Comparison of ENCODE assay signal across 16 mouse cellular contexts in the genomic region with DNA sequence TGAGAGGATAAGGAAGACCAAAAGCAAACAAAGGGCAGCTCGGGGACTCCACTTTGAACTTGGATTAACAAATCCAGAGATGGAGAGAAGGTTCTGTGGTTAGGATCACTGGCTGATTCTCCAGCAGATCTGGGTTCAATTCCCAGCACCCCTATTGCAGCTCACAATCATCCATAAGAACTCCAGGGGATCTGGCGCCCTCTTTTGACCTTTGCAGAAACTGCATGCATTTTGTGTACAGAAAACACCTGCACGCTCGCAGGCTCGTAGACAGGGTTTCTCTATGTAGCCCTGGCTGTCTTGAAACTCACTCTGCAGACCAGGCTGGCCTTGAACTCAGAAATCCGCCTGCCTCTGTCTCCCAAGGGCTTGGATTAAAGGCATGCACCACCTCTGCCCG.
DNase-seq lines count a peak whose midpoint lies in the region; TF ChIP-seq lines count a peak whose summit lies in the region.
"Had no signal": no experiment of that assay in that cellular context is flagged by ENCODE, and none has a peak within 500 bp of the region (broad histone marks: within the 10 kb centered on the region; RNA-seq: fewer than 3 reads in every experiment).

No protein-coding gene starts in this region.

- H3K27me3 ChIP-seq in kidney, adult 2 months (replicated peaks; ENCODE audit: control insufficient read depth, insufficient read depth, low read length): no peaks in the 10 kb centered on the region
- H3K27me3 ChIP-seq: kidney, embryonic 15.5 days; neural tube, embryonic 12.5 days had no signal

- no peaks in the 10 kb centered on the region for H3K36me3 ChIP-seq in kidney, adult 2 months (ENCODE audit: control insufficient read depth, insufficient read depth, low read length)

- WGBS in kidney, adult 2 months: 90% methylated on average over 7 of the region's 7 CpGs

- no peak for TF ChIP-seq POLR2A in kidney, adult 2 months (IDR thresholded peaks at IDR 0.05; ENCODE audit: low read depth, low read length)

- H3K4me1 ChIP-seq in kidney, adult 2 months (ENCODE audit: control insufficient read depth, insufficient read depth, low read length): peaks cover 4% of the 10 kb centered on the region; the same call in 1 of the 2 replicates
- H3K4me1 ChIP-seq: neural tube, embryonic 12.5 days had no signal

- H3K27ac ChIP-seq in kidney, adult 2 months (ENCODE audit: insufficient read depth, low read depth, low read length): no peak overlapping the region
- H3K27ac ChIP-seq: hindbrain, embryonic 14.5 days; kidney, embryonic 15.5 days; neural tube, embryonic 12.5 days had no signal

- H3K4me3 ChIP-seq in kidney, adult 2 months (ENCODE audit: insufficient read depth, low read depth, low read length): no peak overlapping the region
- H3K4me3 ChIP-seq: erythroblast, embryonic 14.5 days; kidney, embryonic 15.5 days; neural tube, embryonic 12.5 days had no signal

- TF ChIP-seq CTCF in kidney, adult 2 months (conservative IDR thresholded peaks at IDR 0.05; ENCODE audit: insufficient read depth, insufficient read length, low read depth, low read length): peak; percentile 27

- no peak for DNase-seq in kidney, adult 2 months
- DNase-seq in kidney, adult 9 months: no peak
- peak; percentile 26 for DNase-seq in thymus, postnatal 4 days
- DNase-seq in thymus, postnatal 0 days (ENCODE audit: low spot score): no peak
- peak; percentile 11 for DNase-seq in T-cell, adult 2 months (ENCODE audit: low spot score)
- no peak for DNase-seq in right cerebral cortex, postnatal 36 days (ENCODE audit: low spot score in 2 of 2)
- DNase-seq in gastrocnemius, postnatal 10 days: no peak
- no peak for DNase-seq in spleen, postnatal 4 days (ENCODE audit: low spot score in 2 of 2)
- DNase-seq: cerebellum, adult 8-10 months; lung, postnatal 4 days; midbrain, embryonic 14.5 days; spleen, adult 18-20 months had no signal

Comparison
In these comparisons a context has a peak if more than half of its experiments do, and no peak if none do; other contexts are left out.
1. DNase-seq: peak in thymus, postnatal 4 days (single experiment) and T-cell, adult 2 months (single experiment); none in kidney, adult 2 months (single experiment), kidney, adult 9 months (single experiment), thymus, postnatal 0 days (single experiment), right cerebral cortex, postnatal 36 days (0 of 2), gastrocnemius, postnatal 10 days (single experiment) and spleen, postnatal 4 days (0 of 2).